Mouse (Mus musculus) bone marrow, adult 2 months (tissue): ENCODE measurements at regions not wholly inside any gene's neighbourhood (a gene's known extent, or its start where the extent isn't known, plus 50 kb on each side); places are given as distances from the start of the nearest gene placed in this dataset.

Source experiments
- CTCF ChIP-seq: fragments of 200-500 bp; IDR thresholded peaks from 2 replicates; pipeline ENCODE4 v1.5.1; 2011; ENCODE audit warnings: low read length, control low read depth; ENCODE audit not compliant: control insufficient read depth, insufficient read depth
- POLR2A ChIP-seq: fragments of 200-500 bp; IDR thresholded peaks from 2 replicates; pipeline ENCODE4 v1.6.1; 2011; ENCODE audit warnings: low read depth, mild to moderate bottlenecking, control low read depth, low read length, borderline replicate concordance; ENCODE audit not compliant: control insufficient read depth

DNA sequence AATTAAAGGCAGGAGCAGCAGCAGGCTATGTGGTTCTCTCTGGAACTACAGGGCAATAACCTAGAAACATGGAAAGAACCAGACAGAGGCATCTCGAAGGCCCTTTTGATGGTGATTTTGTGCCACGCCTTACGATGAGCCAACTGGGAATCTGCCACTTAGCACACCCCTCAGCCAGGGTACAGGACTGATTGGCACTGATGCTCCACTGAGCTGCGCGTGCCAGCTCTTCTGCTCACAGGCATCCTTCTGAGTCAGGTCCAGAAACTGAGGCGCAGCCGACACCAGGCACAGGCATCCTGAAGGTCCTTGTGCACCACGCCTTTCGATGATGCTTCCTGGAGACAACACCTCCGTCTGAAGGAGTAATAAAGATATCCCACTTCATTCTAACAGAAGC is 221.9 kb upstream of the Nmur2 start:
- no peak for TF ChIP-seq CTCF
- no peak for TF ChIP-seq POLR2A
